ENCODE assay signal across 14 mouse cellular contexts in the genomic region with DNA sequence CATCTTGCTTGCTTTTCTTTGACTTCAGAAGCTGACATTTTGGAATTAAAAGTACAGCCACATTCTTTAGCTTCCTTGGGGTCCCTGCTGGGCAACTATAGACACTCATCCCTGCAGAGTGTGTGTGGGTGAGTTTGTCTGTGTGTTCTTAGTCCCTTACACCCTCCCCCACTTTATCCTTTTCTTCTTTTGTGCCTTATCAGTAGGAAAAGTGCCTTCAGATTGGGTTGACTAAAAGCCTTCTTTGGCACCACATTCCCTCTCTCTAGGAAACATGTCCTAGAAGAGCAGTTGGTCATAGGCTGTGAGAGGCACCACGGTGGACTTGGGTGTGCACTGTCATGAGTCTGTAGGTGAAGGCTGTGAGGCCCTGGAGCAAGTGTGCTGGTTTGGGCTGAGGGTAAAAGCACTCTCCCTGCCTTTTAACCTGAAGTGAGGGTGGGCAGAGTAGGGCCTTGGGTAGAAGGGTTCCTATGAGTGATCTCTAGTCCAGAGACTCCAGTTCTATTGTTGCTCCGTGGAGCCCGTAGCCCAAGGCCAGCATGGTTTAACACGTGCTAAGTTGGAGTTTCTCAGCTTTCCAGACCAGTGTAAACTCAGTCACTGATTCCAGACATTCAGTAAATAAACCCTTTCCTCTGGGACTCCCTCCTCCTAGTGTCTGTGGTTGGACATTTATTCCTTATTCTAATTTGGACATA.
"Had no signal": no experiment of that assay in that cellular context is flagged by ENCODE, and none has a peak within 500 bp of the region (broad histone marks: within the 10 kb centered on the region; RNA-seq: fewer than 3 reads in every experiment).

No protein-coding gene starts in this region.

- H3K9me3 ChIP-seq: kidney, embryonic 15.5 days; limb, embryonic 13.5 days; midbrain, embryonic 12.5 days; neural tube, embryonic 15.5 days had no signal

- H3K4me2 ChIP-seq: kidney, embryonic 15.5 days; limb, embryonic 13.5 days; midbrain, embryonic 12.5 days; neural tube, embryonic 15.5 days had no signal

- DNase-seq: kidney, adult 2 months; kidney, postnatal 14 days; left cerebral cortex, postnatal 4 days; lung, adult 18-20 months; lung, postnatal 4 days; right cerebral cortex, adult 18-20 months; right cerebral cortex, postnatal 25 days; thymus, postnatal 14 days had no signal

- H3K27me3 ChIP-seq: kidney, embryonic 15.5 days; limb, embryonic 13.5 days; midbrain, embryonic 12.5 days; neural tube, embryonic 15.5 days had no signal

- H3K4me3 ChIP-seq: kidney, embryonic 15.5 days; limb, embryonic 13.5 days; midbrain, embryonic 12.5 days; myocyte; neural tube, embryonic 15.5 days had no signal

- H3K9ac ChIP-seq: kidney, embryonic 15.5 days; limb, embryonic 13.5 days; midbrain, embryonic 12.5 days; neural tube, embryonic 15.5 days had no signal

- H3K27ac ChIP-seq: hindbrain, postnatal 0 days; kidney, embryonic 15.5 days; limb, embryonic 13.5 days; midbrain, embryonic 12.5 days; neural tube, embryonic 15.5 days had no signal

- H3K4me1 ChIP-seq: kidney, embryonic 15.5 days; limb, embryonic 13.5 days; midbrain, embryonic 12.5 days; neural tube, embryonic 15.5 days had no signal

- ATAC-seq: hindbrain, postnatal 0 days had no signal
